ENCODE assay signal across 8 mouse cellular contexts in genomic region chr7:28918540-28918939, GRCm38 (mm10). TPM values are rescaled to one million over a fixed set of nuclear protein-coding genes. Genes with fewer than 3 reads are reported as not detected.
DNase-seq lines count a peak whose midpoint lies in the region; ATAC-seq and TF ChIP-seq lines count a peak whose summit lies in the region.

No protein-coding gene starts in this region.

- peaks cover 40% of the 10 kb centered on the region for H3K36me3 ChIP-seq in forebrain, postnatal 0 days (ENCODE audit: insufficient read depth)
- peaks cover 55% of the 10 kb centered on the region for H3K36me3 ChIP-seq in forebrain, embryonic 12.5 days (replicated peaks)
- H3K36me3 ChIP-seq in kidney, embryonic 15.5 days: peaks cover 69% of the 10 kb centered on the region
- peaks cover 64% of the 10 kb centered on the region for H3K36me3 ChIP-seq in embryonic facial prominence, embryonic 13.5 days
- H3K36me3 ChIP-seq in liver, postnatal 0 days (replicated peaks; ENCODE audit: insufficient read depth, low read length): peaks cover 49% of the 10 kb centered on the region

- H3K9me3 ChIP-seq in forebrain, postnatal 0 days (ENCODE audit: low read length): no peaks in the 10 kb centered on the region
- H3K9me3 ChIP-seq in forebrain, embryonic 12.5 days: no peaks in the 10 kb centered on the region
- H3K9me3 ChIP-seq in kidney, embryonic 15.5 days (replicated peaks): no peaks in the 10 kb centered on the region
- H3K9me3 ChIP-seq in embryonic facial prominence, embryonic 13.5 days: no peaks in the 10 kb centered on the region
- no peaks in the 10 kb centered on the region for H3K9me3 ChIP-seq in liver, postnatal 0 days (ENCODE audit: low read length)

- peaks cover 15% of the 10 kb centered on the region; the same call in 1 of the 2 replicates for H3K4me1 ChIP-seq in forebrain, postnatal 0 days (ENCODE audit: insufficient read depth)
- H3K4me1 ChIP-seq in forebrain, embryonic 12.5 days: peaks cover 31% of the 10 kb centered on the region
- peaks cover 65% of the 10 kb centered on the region for H3K4me1 ChIP-seq in kidney, embryonic 15.5 days
- peaks cover 63% of the 10 kb centered on the region for H3K4me1 ChIP-seq in embryonic facial prominence, embryonic 13.5 days
- H3K4me1 ChIP-seq in liver, postnatal 0 days (ENCODE audit: insufficient read depth): peaks cover 56% of the 10 kb centered on the region

- no peak overlapping the region for H3K9ac ChIP-seq in forebrain, postnatal 0 days
- no peak overlapping the region for H3K9ac ChIP-seq in forebrain, embryonic 12.5 days
- H3K9ac ChIP-seq in kidney, embryonic 15.5 days: no peak overlapping the region
- no peak overlapping the region for H3K9ac ChIP-seq in embryonic facial prominence, embryonic 13.5 days
- H3K9ac ChIP-seq in liver, postnatal 0 days (replicated peaks): 0 out of 2 replicates have a peak overlapping the region, but pooled peaks have one; percentile 4

- peak overlapping the region; percentile 54; the same call in 1 of the 2 replicates for H3K27ac ChIP-seq in forebrain, postnatal 0 days (ENCODE audit: low read depth, low read length)
- H3K27ac ChIP-seq in forebrain, embryonic 12.5 days: no peak overlapping the region
- peak overlapping the region; percentile 82 for H3K27ac ChIP-seq in kidney, embryonic 15.5 days
- peak overlapping the region; percentile 83 for H3K27ac ChIP-seq in embryonic facial prominence, embryonic 13.5 days
- H3K27ac ChIP-seq in liver, postnatal 0 days (ENCODE audit: low read depth): peak overlapping the region; percentile 79

- no peak overlapping the region for H3K4me3 ChIP-seq in forebrain, postnatal 0 days (ENCODE audit: low read depth, low read length)
- H3K4me3 ChIP-seq in forebrain, embryonic 12.5 days (replicated peaks): no peak overlapping the region
- no peak overlapping the region for H3K4me3 ChIP-seq in kidney, embryonic 15.5 days (replicated peaks)
- H3K4me3 ChIP-seq in embryonic facial prominence, embryonic 13.5 days: no peak overlapping the region
- no peak overlapping the region for H3K4me3 ChIP-seq in liver, postnatal 0 days (ENCODE audit: low read depth, low read length)

- no peak for TF ChIP-seq CTCF in forebrain, postnatal 0 days (IDR thresholded peaks at IDR 0.05; ENCODE audit: low read depth)
- no peak for TF ChIP-seq CTCF in liver, postnatal 0 days (IDR thresholded peaks at IDR 0.05; ENCODE audit: low read depth)

- H3K27me3 ChIP-seq in forebrain, postnatal 0 days (ENCODE audit: insufficient read depth, low read length): no peaks in the 10 kb centered on the region
- H3K27me3 ChIP-seq in forebrain, embryonic 12.5 days: no peaks in the 10 kb centered on the region
- H3K27me3 ChIP-seq in kidney, embryonic 15.5 days: no peaks in the 10 kb centered on the region
- no peaks in the 10 kb centered on the region for H3K27me3 ChIP-seq in embryonic facial prominence, embryonic 13.5 days
- H3K27me3 ChIP-seq in liver, postnatal 0 days (ENCODE audit: insufficient read depth, low read length): no peaks in the 10 kb centered on the region

- no peak for ATAC-seq in forebrain, postnatal 0 days
- ATAC-seq in forebrain, embryonic 12.5 days (ENCODE audit: low FRiP score): no peak
- no peak for ATAC-seq in kidney, embryonic 15.5 days (replicated peaks; ENCODE audit: low FRiP score)
- no peak for ATAC-seq in embryonic facial prominence, embryonic 13.5 days (ENCODE audit: insufficient number of reproducible peaks, insufficient read depth, low FRiP score, low TSS enrichment, low read depth)
- no peak for ATAC-seq in liver, postnatal 0 days
- no peak for ATAC-seq in megakaryocyte-erythroid progenitor cell, adult 5-6 weeks (replicated peaks; ENCODE audit: low FRiP score, low TSS enrichment, poor library complexity, severe bottlenecking)

- whole genome bisulfite sequencing in forebrain, postnatal 0 days: 85% methylated on average over 8 of the region's 8 CpGs
- 88% methylated on average over 8 of the region's 8 CpGs for WGBS in forebrain, embryonic 12.5 days
- 71% methylated on average over 8 of the region's 8 CpGs for WGBS in kidney, embryonic 15.5 days
- 67% methylated on average over 8 of the region's 8 CpGs for WGBS in embryonic facial prominence, embryonic 13.5 days
- WGBS in liver, postnatal 0 days (ENCODE audit: insufficient replicate concordance): 78% methylated on average over 8 of the region's 8 CpGs

- no peak for DNase-seq in forebrain, postnatal 0 days
- no peak for DNase-seq in kidney, postnatal 36 days
- no peak for DNase-seq in liver, postnatal 0 days
- DNase-seq in T-cell, adult 2 months (ENCODE audit: low spot score): no peak

- no peak overlapping the region for H3K4me2 ChIP-seq in forebrain, postnatal 0 days (ENCODE audit: low read depth)
- no peak overlapping the region for H3K4me2 ChIP-seq in forebrain, embryonic 12.5 days
- H3K4me2 ChIP-seq in kidney, embryonic 15.5 days: no peak overlapping the region
- H3K4me2 ChIP-seq in embryonic facial prominence, embryonic 13.5 days: no peak overlapping the region
- peak overlapping the region; percentile 0; the same call in 1 of the 2 replicates for H3K4me2 ChIP-seq in liver, postnatal 0 days (ENCODE audit: low read depth, low read length)

- TF ChIP-seq EP300 in liver, postnatal 0 days (IDR thresholded peaks at IDR 0.05; ENCODE audit: low read depth): no peak

RNA-seq across cellular contexts. Expression of gene Capn12, which starts 37.3 kb away (rescaled TPM):
- not detected in 2 replicates for total RNA-seq in forebrain, postnatal 0 days (2014; rRNA removed)
- 0.09 and 0.27 TPM in 2 replicates for polyA plus RNA-seq in forebrain, postnatal 0 days (2015; fragmentation: Nextera tagmentation; extraction: Ambion mirVana)
- 0.24 and 0.57 TPM in 2 replicates for polyA plus RNA-seq in forebrain, embryonic 12.5 days (2016; fragmentation: Nextera tagmentation; extraction: Ambion mirVana)
- polyA plus RNA-seq in kidney, embryonic 15.5 days (2015; fragmentation: Nextera tagmentation; extraction: Ambion mirVana): 0.36 and 0.64 TPM in 2 replicates
- 0.69 and 1.2 TPM in 2 replicates for polyA plus RNA-seq in embryonic facial prominence, embryonic 13.5 days (2015; fragmentation: Nextera tagmentation; extraction: Ambion mirVana)
- 0.09 and 0.23 TPM in 2 replicates for polyA plus RNA-seq in liver, postnatal 0 days (2015; fragmentation: Nextera tagmentation; extraction: Ambion mirVana)
- total RNA-seq in megakaryocyte-erythroid progenitor cell, adult 5-6 weeks (2014; fragmentation: Nextera tagmentation): not detected in 2 replicates
- not detected in 2 replicates for total RNA-seq in megakaryocyte-erythroid progenitor cell, adult 5-6 weeks (2017)

RNA-seq across cellular contexts. Expression of gene Actn4, which starts 43.6 kb away (rescaled TPM):
- 45.1 and 71.2 TPM in 2 replicates for total RNA-seq in forebrain, postnatal 0 days (2014; rRNA removed)
- polyA plus RNA-seq in forebrain, postnatal 0 days (2015; fragmentation: Nextera tagmentation; extraction: Ambion mirVana): 96.0 and 103 TPM in 2 replicates
- polyA plus RNA-seq in forebrain, embryonic 12.5 days (2016; fragmentation: Nextera tagmentation; extraction: Ambion mirVana): 159 and 171 TPM in 2 replicates
- polyA plus RNA-seq in kidney, embryonic 15.5 days (2015; fragmentation: Nextera tagmentation; extraction: Ambion mirVana): 288 and 312 TPM in 2 replicates
- polyA plus RNA-seq in embryonic facial prominence, embryonic 13.5 days (2015; fragmentation: Nextera tagmentation; extraction: Ambion mirVana): 232 and 258 TPM in 2 replicates
- polyA plus RNA-seq in liver, postnatal 0 days (2015; fragmentation: Nextera tagmentation; extraction: Ambion mirVana): 76.3 and 81.2 TPM in 2 replicates
- total RNA-seq in megakaryocyte-erythroid progenitor cell, adult 5-6 weeks (2014; fragmentation: Nextera tagmentation): 93.1 and 106 TPM in 2 replicates
- total RNA-seq in megakaryocyte-erythroid progenitor cell, adult 5-6 weeks (2017): 41.1 and 51.7 TPM in 2 replicates

RNA-seq across cellular contexts. Expression of gene Lgals7, which starts 54.9 kb away (rescaled TPM):
- 2.8 and 10.4 TPM in 2 replicates for total RNA-seq in forebrain, postnatal 0 days (2014; rRNA removed)
- 3.5 and 3.8 TPM in 2 replicates for polyA plus RNA-seq in forebrain, postnatal 0 days (2015; fragmentation: Nextera tagmentation; extraction: Ambion mirVana)
- 1.1 and 1.9 TPM in 2 replicates for polyA plus RNA-seq in forebrain, embryonic 12.5 days (2016; fragmentation: Nextera tagmentation; extraction: Ambion mirVana)
- polyA plus RNA-seq in kidney, embryonic 15.5 days (2015; fragmentation: Nextera tagmentation; extraction: Ambion mirVana): 1.9 and 3.1 TPM in 2 replicates
- 25.5 and 29.4 TPM in 2 replicates for polyA plus RNA-seq in embryonic facial prominence, embryonic 13.5 days (2015; fragmentation: Nextera tagmentation; extraction: Ambion mirVana)
- 0.14 and 0.34 TPM in 2 replicates for polyA plus RNA-seq in liver, postnatal 0 days (2015; fragmentation: Nextera tagmentation; extraction: Ambion mirVana)
- total RNA-seq in megakaryocyte-erythroid progenitor cell, adult 5-6 weeks (2014; fragmentation: Nextera tagmentation): not detected in 2 replicates
- total RNA-seq in megakaryocyte-erythroid progenitor cell, adult 5-6 weeks (2017): not detected in 2 replicates
